Mouse (Mus musculus) liver, embryonic 14.5 days (tissue): ENCODE data around the gene Furin. TPM values are rescaled to one million over a fixed set of nuclear protein-coding genes. Genes with fewer than 3 reads are reported as not detected.

Experiments
- ATAC-seq: fragments of 200-750 bp; cut with Nextera tagmentation; 2 replicates; pipeline ENCODE4 v1.8.0; 2017; ENCODE audit warnings: moderate number of reproducible peaks, mild to moderate bottlenecking, moderate library complexity; ENCODE audit not compliant: insufficient read depth
- DNase-seq, 3 experiments: peaks; one replicate each; pipeline ENCODE4 v3.0.0-alpha.2; 2012 to 2013; ENCODE audit warnings: low read depth in 3 of 3, low spot score in 3 of 3
- H3K27ac ChIP-seq: fragments of 300-500 bp; sonication (generic); 2 replicates; pipeline ENCODE4 v1.5.1; 2014; ENCODE audit warnings: moderate library complexity, mild to moderate bottlenecking, control low read depth, inconsistent platforms
- H3K27me3 ChIP-seq: fragments of 300-500 bp; sonication (generic); 2 replicates; pipeline ENCODE4 v1.6.1; 2014; ENCODE audit warnings: mild to moderate bottlenecking, low read length, moderate library complexity; ENCODE audit not compliant: control insufficient read depth, insufficient read depth
- H3K36me3 ChIP-seq: fragments of 300-500 bp; sonication (generic); replicated peaks from 2 replicates; pipeline ENCODE4 v1.6.1; 2014; ENCODE audit warnings: low read depth; ENCODE audit not compliant: control insufficient read depth, insufficient read depth
- H3K4me1 ChIP-seq, 2 experiments: fragments of 200-500 bp in 1 of 2; fragments of 300-500 bp in 1 of 2; sonication (generic) in 1 of 2; replicated peaks; 2 replicates each; pipeline ENCODE4 v1.6.1; 2012 to 2014; ENCODE audit warnings: antibody characterized with exemption in 1 of 2, inconsistent platforms in 1 of 2, low read length in 1 of 2; ENCODE audit not compliant: control insufficient read depth in 2 of 2, insufficient read depth in 2 of 2
- H3K4me2 ChIP-seq: fragments of 300-500 bp; sonication (generic); 2 replicates; pipeline ENCODE4 v1.6.1; 2014; ENCODE audit warnings: low read depth, mild to moderate bottlenecking, control low read depth, moderate library complexity
- H3K4me3 ChIP-seq, 2 experiments: fragments of 200-500 bp in 1 of 2; fragments of 300-500 bp in 1 of 2; sonication (generic) in 1 of 2; 2 replicates each; pipeline ENCODE4 v1.5.1; 2012 to 2014; ENCODE audit warnings: low read depth in 2 of 2, low read length in 2 of 2, mild to moderate bottlenecking in 2 of 2, control low read depth in 1 of 2, inconsistent platforms in 1 of 2, moderate library complexity in 1 of 2; ENCODE audit not compliant: insufficient read depth in 1 of 2
- H3K9ac ChIP-seq: fragments of 300-500 bp; sonication (generic); replicated peaks from 2 replicates; pipeline ENCODE4 v1.6.1; 2014; ENCODE audit warnings: mild to moderate bottlenecking, control low read depth, moderate library complexity
- H3K9me3 ChIP-seq: fragments of 300-500 bp; sonication (generic); 2 replicates; pipeline ENCODE4 v1.6.1; 2016; ENCODE audit warnings: low read length, mixed read lengths; ENCODE audit not compliant: control insufficient read depth
- CTCF ChIP-seq: IDR thresholded peaks from 2 replicates; pipeline ENCODE4 v1.5.1; 2016; ENCODE audit warnings: antibody characterized with exemption, low read depth, control low read depth
- EP300 ChIP-seq: IDR thresholded peaks from 2 replicates; pipeline ENCODE4 v1.6.1; 2016; ENCODE audit warnings: antibody characterized with exemption, low read depth
- WGBS: fragments of 180-500 bp; shearing (Covaris S2); extraction: QIAGEN DNeasy Blood & Tissue Kit; methylation state at CpG from one replicate; pipeline ENCODE4 v1.1.7; 2014; ENCODE audit not compliant: insufficient replicate concordance; 5-methylcytosine and 5-hydroxymethylcytosine counted together
- polyA plus RNA-seq, 2 experiments: library from polyadenylated mRNA; depleted of rRNA in 1 of 2; stranded (reverse) in 1 of 2; unstranded in 1 of 2; fragments of >200 nt; fragmentation: Nextera tagmentation in 1 of 2; extraction: Ambion mirVana in 1 of 2; gene quantifications; 2 replicates each; pipeline versions ENCODE4 v1.2.1 to v1.2.3; 2012 to 2014

Furin gene
- polyA plus RNA-seq, 2 experiments: 3.8 to 6.0 TPM

DNA sequence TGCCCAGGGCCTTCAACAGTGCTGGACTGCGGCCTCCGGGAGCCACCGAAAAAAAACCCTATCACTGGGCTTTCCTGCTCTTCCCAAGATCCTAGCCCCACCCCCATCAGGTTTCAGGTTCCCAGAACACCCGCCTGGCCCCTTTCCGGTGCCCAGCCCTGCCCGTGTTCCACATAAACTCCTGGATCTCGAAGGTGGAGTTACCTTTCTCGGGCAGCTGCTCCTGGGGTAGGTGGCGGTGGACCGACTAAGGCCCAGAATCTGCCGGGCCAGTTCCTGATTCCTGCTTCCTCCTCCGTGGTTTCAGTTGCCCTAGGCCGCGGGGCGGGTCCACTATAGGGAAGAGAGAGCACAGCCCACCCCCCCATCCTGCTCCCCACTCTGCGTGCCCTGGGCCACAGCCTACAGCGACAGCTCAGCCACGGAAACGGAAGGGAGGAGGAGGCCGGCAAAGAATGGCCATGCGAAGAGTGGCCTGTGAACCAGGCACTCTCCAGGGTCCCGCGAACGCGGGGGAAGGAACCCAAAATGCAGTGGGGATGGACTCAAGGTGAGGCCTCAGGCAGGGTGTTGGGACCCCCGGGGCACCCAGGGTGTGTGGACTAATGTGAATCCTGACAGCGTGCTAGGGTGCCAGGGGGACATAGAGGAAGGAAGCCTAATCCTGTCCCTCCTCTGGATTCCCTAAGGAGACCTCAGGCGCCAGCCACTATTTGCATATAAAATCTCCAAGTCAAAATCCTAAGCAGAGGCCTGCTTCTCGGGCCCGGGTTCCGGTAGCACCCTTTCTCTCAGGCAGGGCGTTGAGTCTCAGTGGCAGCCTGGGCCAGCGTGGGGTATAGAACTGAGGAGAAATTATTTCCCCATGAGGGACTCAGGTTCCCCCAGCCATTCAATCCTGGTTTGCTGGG, 17.3 kb downstream of the Furin start, which contains the start of gene Fes:
Fes (minus strand) TSS at position 314 of the 911 bp plus-strand sequence.
- DNase-seq (no peak), ATAC-seq (peak; percentile 34)
- peak within 1 kb of the TSS; percentile 42 for H3K4me2 ChIP-seq
- 10% methylated on average over 33 of the region's 33 CpGs for WGBS
- no peaks in the 10 kb centered on the region; the same call in 1 of the 2 replicates for H3K36me3 ChIP-seq
- H3K4me1 ChIP-seq: no peaks in the 10 kb centered on the region
- H3K27me3 ChIP-seq: peaks cover 21% of the 10 kb centered on the region
- no peak for TF ChIP-seq EP300
- no peak for TF ChIP-seq CTCF
- no peaks in the 10 kb centered on the region for H3K9me3 ChIP-seq
- H3K9ac ChIP-seq: peak within 1 kb of the TSS; percentile 40; the same call in 1 of the 2 replicates
- peak within 1 kb of the TSS; percentile 33 to 34 for H3K4me3 ChIP-seq
- H3K27ac ChIP-seq: no peak within 1 kb of the TSS; the same call in 1 of the 2 replicates

DNA sequence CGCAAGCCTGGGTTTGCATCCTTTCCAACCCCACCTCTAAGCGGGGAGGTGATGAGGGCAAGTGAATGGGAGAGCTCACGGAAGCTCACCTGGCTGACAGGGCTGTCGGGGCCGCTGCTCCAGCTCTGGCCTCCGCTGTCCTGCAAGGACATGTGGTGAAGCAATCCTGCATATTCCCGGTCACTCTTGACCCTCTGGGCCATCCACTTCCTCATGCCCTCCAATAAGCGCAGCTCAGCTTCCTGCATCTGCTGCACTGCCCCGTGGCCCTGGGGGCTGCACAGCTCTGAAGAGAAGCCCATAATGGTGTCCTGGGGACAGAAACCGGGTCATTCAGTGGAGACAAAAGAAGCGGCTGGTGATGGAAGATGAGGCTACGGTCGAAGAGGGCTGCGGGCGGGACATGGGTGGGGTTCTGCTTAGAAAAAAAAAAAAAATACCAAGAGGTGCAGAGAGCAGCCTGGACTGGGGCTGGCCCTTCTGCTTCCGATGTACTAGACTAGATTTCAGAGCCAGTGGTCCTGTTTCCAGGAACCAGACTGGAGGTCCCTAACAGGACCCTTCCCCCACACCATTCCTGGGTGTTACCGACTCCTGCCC, 18.1 kb downstream of the Furin start:
- H3K9ac ChIP-seq: peak overlapping the region; percentile 40; the same call in 1 of the 2 replicates
- peak overlapping the region; percentile 42 for H3K4me2 ChIP-seq
- no peak for TF ChIP-seq CTCF
- no peak for TF ChIP-seq EP300
- DNase-seq (no peak), ATAC-seq (no peak)
- no peaks in the 10 kb centered on the region for H3K4me1 ChIP-seq
- H3K27ac ChIP-seq: no peak overlapping the region
- H3K4me3 ChIP-seq: peak overlapping the region; percentile 33 to 34
- H3K36me3 ChIP-seq: no peaks in the 10 kb centered on the region; the same call in 1 of the 2 replicates
- peaks cover 21% of the 10 kb centered on the region for H3K27me3 ChIP-seq
- WGBS: 8% methylated on average over 17 of the region's 17 CpGs
- no peaks in the 10 kb centered on the region for H3K9me3 ChIP-seq

GRCm38 (mm10) chr7:80386235-80386930, 18.9 kb downstream of the Furin start:
- no peaks in the 10 kb centered on the region for H3K36me3 ChIP-seq
- 5% methylated on average over 18 of the region's 18 CpGs for whole genome bisulfite sequencing
- DNase-seq (peak; percentile 62 to 67 (median 63)), ATAC-seq (peak; percentile 51; the same call in 1 of the 2 replicates)
- H3K9ac ChIP-seq: no peak overlapping the region
- peaks cover 21% of the 10 kb centered on the region for H3K27me3 ChIP-seq
- no peak overlapping the region for H3K27ac ChIP-seq
- no peaks in the 10 kb centered on the region for H3K4me1 ChIP-seq
- peak overlapping the region; percentile 33 to 34 for H3K4me3 ChIP-seq
- peak overlapping the region; percentile 42 for H3K4me2 ChIP-seq
- peak; percentile 95 for TF ChIP-seq CTCF
- TF ChIP-seq EP300: no peak
- H3K9me3 ChIP-seq: no peaks in the 10 kb centered on the region

- Histone ChIP-seq H3K36me3 (no peaks in the 10 kb centered on the region), H3K9ac (no peak overlapping the region), H3K4me2 (no peak overlapping the region), H3K9me3 (no peaks in the 10 kb centered on the region), H3K27me3 (peaks cover 14% of the 10 kb centered on the region), H3K27ac (no peak overlapping the region), H3K4me1 (no peaks in the 10 kb centered on the region), H3K4me3 (no peak overlapping the region)
- DNase-seq (no peak), ATAC-seq (no peak)
- TF ChIP-seq CTCF (no peak), EP300 (no peak)
- 74% methylated on average over 11 of the region's 11 CpGs for WGBS
Observed at GRCm38 (mm10) chr7:80382919-80383318, 22.3 kb downstream of the Furin start.
